ENCODE assay signal across 33 mouse cellular contexts in genomic region chr4:7847411-7847810, GRCm38 (mm10).
DNase-seq lines count a peak whose midpoint lies in the region; ATAC-seq lines count a peak whose summit lies in the region.
"Had no signal": no experiment of that assay in that cellular context is flagged by ENCODE, and none has a peak within 500 bp of the region (broad histone marks: within the 10 kb centered on the region; RNA-seq: fewer than 3 reads in every experiment).

No protein-coding gene starts in this region.

- intact Hi-C loops in left cerebral cortex, postnatal 4 days (cut with DNase I), result no loop called here

- DNase-seq in frontal cortex, postnatal 25 days (ENCODE audit: low spot score in 2 of 2), result no peak
- DNase-seq in left cerebral cortex, adult 11 months (ENCODE audit: low spot score), result peak; percentile 12
- DNase-seq in left cerebral cortex, postnatal 4 days, result no peak
- DNase-seq in right cerebral cortex, postnatal 25 days, result peak; percentile 11
- DNase-seq in right cerebral cortex, postnatal 4 days, result no peak
- DNase-seq: adrenal gland, postnatal 10 days; cerebellum, adult 11 months; cerebellum, adult 9-10 months; cerebellum, postnatal 36 days; embryo, embryonic 11 days; heart, adult 2 months; kidney, adult 18-20 months; kidney, postnatal 4 days; liver, embryonic 13.5 days; lung, adult 18-20 months; lung, postnatal 4 days; right cerebral cortex, postnatal 14 days; spleen, adult 18-20 months; thymus, adult 18-20 months; thymus, postnatal 25 days had no signal

- no peak overlapping the region for H3K4me2 ChIP-seq in kidney, embryonic 16.5 days (replicated peaks; ENCODE audit: low read depth, low read length)
- H3K4me2 ChIP-seq: embryonic facial prominence, embryonic 12.5 days; forebrain, embryonic 15.5 days; heart, embryonic 12.5 days; hindbrain, embryonic 14.5 days; kidney, embryonic 15.5 days; limb, embryonic 15.5 days; liver, embryonic 13.5 days; midbrain, embryonic 13.5 days; neural tube, embryonic 13.5 days had no signal

- H3K36me3 ChIP-seq in kidney, embryonic 16.5 days (ENCODE audit: insufficient read depth, low read length), result no peaks in the 10 kb centered on the region
- H3K36me3 ChIP-seq: embryonic facial prominence, embryonic 12.5 days; forebrain, embryonic 15.5 days; heart, embryonic 12.5 days; kidney, embryonic 15.5 days; limb, embryonic 10.5 days; limb, embryonic 15.5 days; liver, embryonic 13.5 days; midbrain, embryonic 13.5 days; neural tube, embryonic 13.5 days had no signal

- peak; percentile 84 for ATAC-seq in frontal cortex, adult (ENCODE audit: low TSS enrichment)
- ATAC-seq in kidney, embryonic 16.5 days (ENCODE audit: low FRiP score, low TSS enrichment), result no peak
- ATAC-seq: forebrain, embryonic 15.5 days; lung, postnatal 0 days; midbrain, embryonic 13.5 days; Patski had no signal

- 85% methylated on average over 5 of the region's 5 CpGs for WGBS in kidney, embryonic 16.5 days

- no peaks in the 10 kb centered on the region for H3K9me3 ChIP-seq in kidney, embryonic 16.5 days (ENCODE audit: low read length)
- H3K9me3 ChIP-seq: embryonic facial prominence, embryonic 12.5 days; forebrain, embryonic 15.5 days; heart, embryonic 12.5 days; kidney, embryonic 15.5 days; limb, embryonic 10.5 days; limb, embryonic 15.5 days; liver, embryonic 13.5 days; midbrain, embryonic 13.5 days; neural tube, embryonic 13.5 days had no signal

- H3K4me1 ChIP-seq in kidney, embryonic 16.5 days (ENCODE audit: insufficient read depth, low read length), result no peaks in the 10 kb centered on the region
- H3K4me1 ChIP-seq: embryonic facial prominence, embryonic 12.5 days; forebrain, embryonic 15.5 days; heart, embryonic 12.5 days; kidney, embryonic 15.5 days; limb, embryonic 10.5 days; limb, embryonic 15.5 days; liver, embryonic 13.5 days; midbrain, embryonic 13.5 days; neural tube, embryonic 13.5 days had no signal

- no peaks in the 10 kb centered on the region for H3K27me3 ChIP-seq in kidney, embryonic 16.5 days (ENCODE audit: insufficient read depth, low read length)
- H3K27me3 ChIP-seq: embryonic facial prominence, embryonic 12.5 days; forebrain, embryonic 15.5 days; heart, embryonic 12.5 days; kidney, embryonic 15.5 days; limb, embryonic 15.5 days; liver, embryonic 13.5 days; midbrain, embryonic 13.5 days; neural tube, embryonic 13.5 days; Patski had no signal

- no peak overlapping the region for H3K27ac ChIP-seq in kidney, embryonic 16.5 days (ENCODE audit: low read length)
- H3K27ac ChIP-seq: embryonic facial prominence, embryonic 12.5 days; forebrain, embryonic 15.5 days; heart, adult 2 months; hindbrain, embryonic 14.5 days; kidney, embryonic 15.5 days; limb, embryonic 10.5 days; limb, embryonic 15.5 days; liver, embryonic 13.5 days; midbrain, embryonic 13.5 days; neural tube, embryonic 13.5 days had no signal

- no peak overlapping the region for H3K4me3 ChIP-seq in kidney, embryonic 16.5 days (ENCODE audit: low read length)
- H3K4me3 ChIP-seq: embryonic facial prominence, embryonic 12.5 days; forebrain, embryonic 15.5 days; heart, adult 2 months; heart, embryonic 12.5 days; kidney, embryonic 15.5 days; limb, embryonic 10.5 days; limb, embryonic 15.5 days; liver, embryonic 13.5 days; midbrain, embryonic 13.5 days; neural tube, embryonic 13.5 days had no signal

- no peak overlapping the region for H3K9ac ChIP-seq in kidney, embryonic 16.5 days (replicated peaks; ENCODE audit: low read length)
- H3K9ac ChIP-seq: embryonic facial prominence, embryonic 12.5 days; forebrain, embryonic 15.5 days; heart, embryonic 12.5 days; hindbrain, embryonic 14.5 days; kidney, embryonic 15.5 days; limb, embryonic 15.5 days; liver, embryonic 13.5 days; midbrain, embryonic 13.5 days; neural tube, embryonic 13.5 days had no signal

Comparison
In these comparisons a context has a peak if more than half of its experiments do, and no peak if none do; other contexts are left out.
1. DNase-seq: peak in left cerebral cortex, adult 11 months (single experiment) and right cerebral cortex, postnatal 25 days (single experiment); none in frontal cortex, postnatal 25 days (0 of 2), left cerebral cortex, postnatal 4 days (single experiment) and right cerebral cortex, postnatal 4 days (single experiment).